Mouse (Mus musculus) liver, embryonic 14.5 days (tissue): Measurements from ENCODE around the gene Cep126. TPM values are rescaled to one million over a fixed set of nuclear protein-coding genes. Genes with fewer than 3 reads are reported as not detected.

ENCODE experiments used
- ATAC-seq: fragments of 200-750 bp; cut with Nextera tagmentation; 2 replicates; pipeline ENCODE4 v1.8.0; 2017; ENCODE audit warnings: moderate number of reproducible peaks, mild to moderate bottlenecking, moderate library complexity; ENCODE audit not compliant: insufficient read depth
- DNase-seq, 3 experiments: peaks; one replicate each; pipeline ENCODE4 v3.0.0-alpha.2; 2012 to 2013; ENCODE audit warnings: low read depth in 3 of 3, low spot score in 3 of 3
- H3K27ac ChIP-seq: fragments of 300-500 bp; sonication (generic); 2 replicates; pipeline ENCODE4 v1.5.1; 2014; ENCODE audit warnings: moderate library complexity, mild to moderate bottlenecking, control low read depth, inconsistent platforms
- H3K27me3 ChIP-seq: fragments of 300-500 bp; sonication (generic); 2 replicates; pipeline ENCODE4 v1.6.1; 2014; ENCODE audit warnings: mild to moderate bottlenecking, low read length, moderate library complexity; ENCODE audit not compliant: control insufficient read depth, insufficient read depth
- H3K36me3 ChIP-seq: fragments of 300-500 bp; sonication (generic); replicated peaks from 2 replicates; pipeline ENCODE4 v1.6.1; 2014; ENCODE audit warnings: low read depth; ENCODE audit not compliant: control insufficient read depth, insufficient read depth
- H3K4me1 ChIP-seq, 2 experiments: fragments of 200-500 bp in 1 of 2; fragments of 300-500 bp in 1 of 2; sonication (generic) in 1 of 2; replicated peaks; 2 replicates each; pipeline ENCODE4 v1.6.1; 2012 to 2014; ENCODE audit warnings: antibody characterized with exemption in 1 of 2, inconsistent platforms in 1 of 2, low read length in 1 of 2; ENCODE audit not compliant: control insufficient read depth in 2 of 2, insufficient read depth in 2 of 2
- H3K4me2 ChIP-seq: fragments of 300-500 bp; sonication (generic); 2 replicates; pipeline ENCODE4 v1.6.1; 2014; ENCODE audit warnings: low read depth, mild to moderate bottlenecking, control low read depth, moderate library complexity
- H3K4me3 ChIP-seq, 2 experiments: fragments of 200-500 bp in 1 of 2; fragments of 300-500 bp in 1 of 2; sonication (generic) in 1 of 2; 2 replicates each; pipeline ENCODE4 v1.5.1; 2012 to 2014; ENCODE audit warnings: low read depth in 2 of 2, low read length in 2 of 2, mild to moderate bottlenecking in 2 of 2, control low read depth in 1 of 2, inconsistent platforms in 1 of 2, moderate library complexity in 1 of 2; ENCODE audit not compliant: insufficient read depth in 1 of 2
- H3K9ac ChIP-seq: fragments of 300-500 bp; sonication (generic); replicated peaks from 2 replicates; pipeline ENCODE4 v1.6.1; 2014; ENCODE audit warnings: mild to moderate bottlenecking, control low read depth, moderate library complexity
- H3K9me3 ChIP-seq: fragments of 300-500 bp; sonication (generic); 2 replicates; pipeline ENCODE4 v1.6.1; 2016; ENCODE audit warnings: low read length, mixed read lengths; ENCODE audit not compliant: control insufficient read depth
- CTCF ChIP-seq: IDR thresholded peaks from 2 replicates; pipeline ENCODE4 v1.5.1; 2016; ENCODE audit warnings: antibody characterized with exemption, low read depth, control low read depth
- EP300 ChIP-seq: IDR thresholded peaks from 2 replicates; pipeline ENCODE4 v1.6.1; 2016; ENCODE audit warnings: antibody characterized with exemption, low read depth
- WGBS: fragments of 180-500 bp; shearing (Covaris S2); extraction: QIAGEN DNeasy Blood & Tissue Kit; methylation state at CpG from one replicate; pipeline ENCODE4 v1.1.7; 2014; ENCODE audit not compliant: insufficient replicate concordance; 5-methylcytosine and 5-hydroxymethylcytosine counted together
- polyA plus RNA-seq, 2 experiments: library from polyadenylated mRNA; depleted of rRNA in 1 of 2; stranded (reverse) in 1 of 2; unstranded in 1 of 2; fragments of >200 nt; fragmentation: Nextera tagmentation in 1 of 2; extraction: Ambion mirVana in 1 of 2; gene quantifications; 2 replicates each; pipeline versions ENCODE4 v1.2.1 to v1.2.3; 2012 to 2014

Gene Cep126
- polyA plus RNA-seq (2012; rRNA removed): 0.26 and 0.27 TPM in 2 replicates
- 0.19 and 0.30 TPM in 2 replicates for polyA plus RNA-seq (2014; fragmentation: Nextera tagmentation; extraction: Ambion mirVana)

- Histone ChIP-seq H3K27me3 (peaks cover 17% of the 10 kb centered on the region), H3K4me3 (peak within 1 kb of the TSS; percentile 61 to 62), H3K36me3 (no peaks in the 10 kb centered on the region), H3K9ac (no peak within 1 kb of the TSS), H3K27ac (no peak within 1 kb of the TSS), H3K9me3 (no peaks in the 10 kb centered on the region), H3K4me2 (peak within 1 kb of the TSS; percentile 83), H3K4me1 (peaks cover 0 to 2% of the 10 kb centered on the region in 2 experiments; a peak in 1 of 4 replicates)
- under 1% methylated on average over 56 of the region's 72 CpGs for WGBS
- TF ChIP-seq EP300 (no peak), CTCF (no peak)
- ATAC-seq (peak; percentile 90), DNase-seq (peak; percentile 35 to 44 (median 38))
Observed at GRCm38 (mm10) chr9:8134117-8134574, at the start of gene Cep126. Gene Cep126, minus strand, starts transcription at chr9:8134294.

DNA sequence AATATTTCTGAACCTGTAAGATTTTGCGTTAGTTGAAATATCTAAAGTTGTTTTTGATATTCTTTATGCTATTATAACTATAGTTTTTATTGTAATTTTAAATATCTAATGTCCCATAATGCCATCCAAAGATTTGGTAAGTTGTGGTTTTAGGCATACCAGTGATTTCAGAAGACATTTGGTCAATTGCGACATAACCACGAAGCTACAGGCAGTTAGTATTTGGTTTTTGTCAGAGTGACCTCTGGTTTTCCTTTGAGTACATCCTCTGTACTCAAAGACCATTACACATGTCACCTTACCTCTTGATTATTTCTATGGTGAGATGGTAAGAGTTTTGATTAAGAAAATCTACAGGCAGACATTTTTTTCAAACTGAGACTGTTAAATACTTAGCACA is 45.5 kb upstream of the Cep126 start:
- TF ChIP-seq EP300 (no peak), CTCF (no peak)
- no peak overlapping the region for H3K4me2 ChIP-seq
- no peaks in the 10 kb centered on the region for H3K4me1 ChIP-seq
- H3K36me3 ChIP-seq: no peaks in the 10 kb centered on the region
- no peaks in the 10 kb centered on the region for H3K27me3 ChIP-seq
- no peaks in the 10 kb centered on the region for H3K9me3 ChIP-seq
- no peak overlapping the region for H3K4me3 ChIP-seq
- H3K9ac ChIP-seq: no peak overlapping the region
- WGBS: 51% methylated on average over 3 of the region's 3 CpGs
- DNase-seq (no peak), ATAC-seq (no peak)
- no peak overlapping the region for H3K27ac ChIP-seq

DNA sequence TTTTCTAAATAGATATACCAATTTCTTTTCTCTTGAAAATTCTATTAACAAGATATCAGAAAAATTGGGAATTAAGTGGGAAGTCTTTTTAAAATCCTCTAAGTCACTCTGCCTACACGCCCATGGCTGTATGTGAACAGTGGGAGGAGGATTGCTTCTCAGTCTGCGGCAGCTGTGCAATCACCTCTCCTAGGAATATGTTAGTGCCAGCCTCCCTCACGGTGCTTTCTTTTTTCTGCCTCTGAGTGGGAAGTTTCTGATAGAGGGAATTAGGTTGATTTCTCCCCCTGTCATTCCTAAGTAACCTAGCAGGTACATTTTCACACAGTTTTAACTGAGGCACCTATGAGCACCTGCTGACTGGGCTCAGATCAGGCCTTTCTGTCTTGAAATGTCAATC is 43.0 kb upstream of the Cep126 start:
- Histone ChIP-seq H3K4me1 (no peaks in the 10 kb centered on the region), H3K36me3 (no peaks in the 10 kb centered on the region), H3K4me3 (no peak overlapping the region), H3K9ac (no peak overlapping the region), H3K4me2 (no peak overlapping the region), H3K27me3 (no peaks in the 10 kb centered on the region), H3K27ac (no peak overlapping the region), H3K9me3 (no peaks in the 10 kb centered on the region)
- ATAC-seq (no peak), DNase-seq (no peak)
- WGBS: 67% methylated on average over 3 of the region's 3 CpGs
- TF ChIP-seq EP300 (no peak), CTCF (no peak)

- Histone ChIP-seq H3K4me2 (no peak overlapping the region), H3K27me3 (no peaks in the 10 kb centered on the region), H3K36me3 (no peaks in the 10 kb centered on the region), H3K9ac (no peak overlapping the region), H3K4me1 (no peaks in the 10 kb centered on the region), H3K4me3 (no peak overlapping the region), H3K27ac (no peak overlapping the region), H3K9me3 (no peaks in the 10 kb centered on the region)
- DNase-seq (no peak), ATAC-seq (no peak)
- WGBS: 74% methylated on average over 2 of the region's 2 CpGs
- TF ChIP-seq EP300: no peak
- TF ChIP-seq CTCF: no peak
Observed at GRCm38 (mm10) chr9:8157011-8157410, 22.9 kb upstream of the Cep126 start.

DNA sequence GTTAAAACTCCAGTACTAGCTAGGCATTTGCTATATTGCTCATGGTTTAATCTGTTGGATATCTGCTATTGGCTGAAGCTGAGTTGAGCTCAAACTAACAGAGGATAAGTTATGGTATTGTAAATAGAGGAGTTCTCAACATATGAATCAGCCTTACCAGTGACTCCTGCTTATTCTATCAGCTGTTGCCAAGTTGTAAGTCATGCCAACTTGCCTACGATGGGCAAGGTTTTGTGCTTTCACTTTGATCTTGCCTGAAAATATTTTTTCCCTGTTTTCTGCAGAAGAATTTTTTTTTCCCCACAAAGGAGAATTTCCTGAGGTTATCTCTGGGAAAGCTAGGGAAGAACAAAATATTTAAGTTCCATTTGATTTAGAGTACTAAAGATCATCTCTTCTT is 5.4 kb upstream of the Cep126 start:
- 63% methylated on average over 1 of the region's 1 CpGs for WGBS
- H3K4me3 ChIP-seq: no peak overlapping the region
- ATAC-seq: no peak
- H3K27ac ChIP-seq: no peak overlapping the region
- TF ChIP-seq CTCF: no peak
- no peak for TF ChIP-seq EP300
- peaks cover 5% of the 10 kb centered on the region for H3K27me3 ChIP-seq
- H3K9ac ChIP-seq: no peak overlapping the region
- H3K4me1 ChIP-seq: 0 out of 4 replicates have a peak, but pooled peaks cover 0 to 2% of the 10 kb centered on the region in 2 experiments
- DNase-seq: no peak
- H3K9me3 ChIP-seq: no peaks in the 10 kb centered on the region
- H3K4me2 ChIP-seq: no peak overlapping the region
- no peaks in the 10 kb centered on the region for H3K36me3 ChIP-seq
